Mouse (Mus musculus) bone marrow, adult 2 months (tissue): ENCODE measurements around the gene Slc30a2.

ENCODE experiments used
- CTCF ChIP-seq: fragments of 200-500 bp; IDR thresholded peaks from 2 replicates; pipeline ENCODE4 v1.5.1; 2011; ENCODE audit warnings: low read length, control low read depth; ENCODE audit not compliant: control insufficient read depth, insufficient read depth
- POLR2A ChIP-seq: fragments of 200-500 bp; IDR thresholded peaks from 2 replicates; pipeline ENCODE4 v1.6.1; 2011; ENCODE audit warnings: low read depth, mild to moderate bottlenecking, control low read depth, low read length, borderline replicate concordance; ENCODE audit not compliant: control insufficient read depth

DNA sequence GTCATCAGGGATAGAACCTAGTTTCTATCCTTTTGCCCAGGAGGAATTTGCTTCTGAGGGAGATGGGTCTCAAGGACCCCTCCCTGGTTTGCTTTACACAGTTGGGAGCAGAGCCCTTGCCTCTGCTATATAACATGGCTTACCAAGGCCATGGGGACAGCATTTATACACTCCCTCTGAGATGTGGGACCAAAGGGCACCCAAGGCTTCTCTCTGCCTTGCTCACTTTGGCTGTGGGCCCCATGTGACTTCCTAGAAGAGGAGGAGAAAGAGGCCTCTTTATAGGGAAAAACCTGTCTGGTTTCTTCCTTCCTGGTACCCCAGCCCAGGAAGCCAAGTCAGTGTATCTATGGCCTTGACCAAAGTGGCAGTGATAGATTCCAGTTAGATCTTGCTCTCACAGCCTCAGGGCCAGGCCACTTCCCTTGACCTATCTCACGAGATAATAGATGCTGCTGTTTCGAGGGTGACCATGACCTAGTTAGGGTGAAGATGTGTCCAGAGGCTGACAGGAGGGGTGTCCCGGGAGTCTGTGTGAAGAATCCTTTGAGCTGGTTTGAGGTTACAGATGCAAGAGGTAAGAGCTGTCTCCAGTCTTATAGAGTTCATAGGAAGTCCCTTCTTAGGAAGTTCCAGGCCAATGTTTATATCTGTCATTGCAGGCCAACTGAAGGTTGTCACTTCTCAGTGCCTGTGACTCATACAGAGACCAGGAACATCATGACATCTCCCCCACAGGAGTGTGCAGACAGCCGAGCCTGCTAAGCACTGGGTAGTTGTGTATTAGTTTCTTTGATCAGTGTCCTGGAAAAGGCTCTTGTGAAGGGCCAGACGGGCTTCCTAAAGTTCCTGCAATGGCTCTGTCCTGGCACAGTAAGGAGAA, 10.8 kb downstream of the Slc30a2 start:
- no peak for TF ChIP-seq CTCF
- no peak for TF ChIP-seq POLR2A
